Mouse (Mus musculus): Measurements from ENCODE around the gene Tmem183a. TPM values are rescaled to one million over a fixed set of nuclear protein-coding genes. Genes with fewer than 3 reads are reported as not detected.

The Tmem183a gene
- polyA plus RNA-seq, 1 experiment from 2014 or later: 80.7 TPM

- H3K4me1 ChIP-seq (replicated peaks; ENCODE audit: control insufficient read depth, insufficient read depth, low read length): peaks cover 12% of the 10 kb centered on the region
Observed at GRCm38 (mm10) chr1:134332770-134333271, 29.0 kb downstream of the Tmem183a start, which contains the start of gene Ppfia4. Gene Ppfia4, minus strand, starts transcription at chr1:134332928.

GRCm38 (mm10) chr1:134331879-134332635, 29.7 kb downstream of the Tmem183a start:
- no peak overlapping the region for H3K4me3 ChIP-seq (ENCODE audit: low read length)
- H3K27me3 ChIP-seq (ENCODE audit: control insufficient read depth, insufficient read depth, low read depth, low read length): no peaks in the 10 kb centered on the region
- H3K27ac ChIP-seq (ENCODE audit: low read length): no peak overlapping the region
- ATAC-seq (ENCODE audit: low read depth): no peak; the same call in 1 of the 2 replicates
- no peaks in the 10 kb centered on the region for H3K36me3 ChIP-seq (ENCODE audit: control insufficient read depth, insufficient read depth, low read length)
- H3K9ac ChIP-seq (ENCODE audit: low read length): no peak overlapping the region
- 44% methylated on average over 20 of the region's 20 CpGs for WGBS
- H3K4me1 ChIP-seq (replicated peaks; ENCODE audit: control insufficient read depth, insufficient read depth, low read length): peaks cover 12% of the 10 kb centered on the region
- H3K9me3 ChIP-seq (ENCODE audit: control insufficient read depth, low read length): no peaks in the 10 kb centered on the region
- H3K4me2 ChIP-seq (ENCODE audit: low read depth, low read length): peak overlapping the region; percentile 37; the same call in 1 of the 2 replicates

More at GRCm38 (mm10) chr1:134332770-134333271, 29.0 kb downstream of the Tmem183a start, which contains the start of gene Ppfia4:
- peak; percentile 84 for ATAC-seq (ENCODE audit: low read depth)
- H3K36me3 ChIP-seq (ENCODE audit: control insufficient read depth, insufficient read depth, low read length): no peaks in the 10 kb centered on the region
- no peak within 1 kb of the TSS for H3K9ac ChIP-seq (ENCODE audit: low read length)
- 27% methylated on average over 13 of the region's 13 CpGs for WGBS
- no peaks in the 10 kb centered on the region for H3K9me3 ChIP-seq (ENCODE audit: control insufficient read depth, low read length)
- H3K27me3 ChIP-seq (ENCODE audit: control insufficient read depth, insufficient read depth, low read depth, low read length): no peaks in the 10 kb centered on the region
- H3K4me2 ChIP-seq (ENCODE audit: low read depth, low read length): peak within 1 kb of the TSS; percentile 37; the same call in 1 of the 2 replicates
- H3K4me3 ChIP-seq (ENCODE audit: low read length): no peak within 1 kb of the TSS
- no peak within 1 kb of the TSS for H3K27ac ChIP-seq (ENCODE audit: low read length)

DNA sequence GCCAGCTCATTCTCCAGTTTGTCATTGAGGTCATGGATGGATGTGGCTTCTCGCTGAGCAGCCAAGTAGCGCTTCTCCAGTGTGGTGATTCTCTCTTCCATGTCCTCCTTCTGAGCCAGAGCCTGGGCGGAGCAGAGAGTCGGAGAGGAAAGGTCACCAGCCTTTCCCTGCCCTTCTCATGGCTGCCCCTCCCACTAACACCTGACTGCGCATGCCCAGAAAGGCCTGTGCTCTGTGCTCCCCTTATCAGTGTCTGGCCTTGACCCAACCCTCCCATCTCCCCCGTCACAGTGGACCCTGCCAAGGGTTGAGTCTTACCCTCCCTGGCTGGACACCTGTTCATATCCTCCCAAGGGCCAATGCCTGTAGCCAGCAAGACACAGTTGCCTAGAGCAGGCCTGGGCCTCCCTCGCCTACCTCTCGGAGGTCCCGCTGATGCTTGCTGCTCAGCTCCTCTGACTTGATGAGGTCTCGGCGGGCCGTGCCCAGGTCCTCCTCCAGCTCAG, 34.9 kb downstream of the Tmem183a start:
- WGBS: 85% methylated on average over 12 of the region's 12 CpGs
- Histone ChIP-seq H3K9ac (ENCODE audit: low read length) (no peak overlapping the region), H3K4me1 (replicated peaks; ENCODE audit: control insufficient read depth, insufficient read depth, low read length) (no peaks in the 10 kb centered on the region), H3K9me3 (ENCODE audit: control insufficient read depth, low read length) (no peaks in the 10 kb centered on the region), H3K27ac (ENCODE audit: low read length) (no peak overlapping the region), H3K36me3 (ENCODE audit: control insufficient read depth, insufficient read depth, low read length) (no peaks in the 10 kb centered on the region), H3K4me3 (ENCODE audit: low read length) (no peak overlapping the region), H3K27me3 (ENCODE audit: control insufficient read depth, insufficient read depth, low read depth, low read length) (no peaks in the 10 kb centered on the region), H3K4me2 (ENCODE audit: low read depth, low read length) (no peak overlapping the region)
- no peak for ATAC-seq (ENCODE audit: low read depth)

- Histone ChIP-seq H3K4me2 (ENCODE audit: low read depth, low read length) (no peak overlapping the region), H3K4me1 (replicated peaks; ENCODE audit: control insufficient read depth, insufficient read depth, low read length) (no peaks in the 10 kb centered on the region), H3K27ac (ENCODE audit: low read length) (no peak overlapping the region), H3K9me3 (ENCODE audit: control insufficient read depth, low read length) (no peaks in the 10 kb centered on the region), H3K36me3 (ENCODE audit: control insufficient read depth, insufficient read depth, low read length) (no peaks in the 10 kb centered on the region), H3K27me3 (ENCODE audit: control insufficient read depth, insufficient read depth, low read depth, low read length) (no peaks in the 10 kb centered on the region), H3K9ac (ENCODE audit: low read length) (no peak overlapping the region), H3K4me3 (ENCODE audit: low read length) (no peak overlapping the region)
- WGBS: 82% methylated on average over 6 of the region's 6 CpGs
- ATAC-seq (ENCODE audit: low read depth): 0 out of 2 replicates have a peak, but pooled peaks have one; percentile 48
Observed at GRCm38 (mm10) chr1:134322591-134322990, 39.2 kb downstream of the Tmem183a start.

GRCm38 (mm10) chr1:134320691-134321301, 41.0 kb downstream of the Tmem183a start:
- Histone ChIP-seq H3K27ac (ENCODE audit: low read length) (no peak overlapping the region), H3K4me2 (ENCODE audit: low read depth, low read length) (no peak overlapping the region), H3K9ac (ENCODE audit: low read length) (no peak overlapping the region), H3K4me3 (ENCODE audit: low read length) (no peak overlapping the region), H3K9me3 (ENCODE audit: control insufficient read depth, low read length) (no peaks in the 10 kb centered on the region), H3K36me3 (ENCODE audit: control insufficient read depth, insufficient read depth, low read length) (no peaks in the 10 kb centered on the region), H3K27me3 (ENCODE audit: control insufficient read depth, insufficient read depth, low read depth, low read length) (no peaks in the 10 kb centered on the region), H3K4me1 (replicated peaks; ENCODE audit: control insufficient read depth, insufficient read depth, low read length) (no peaks in the 10 kb centered on the region)
- WGBS: 53% methylated on average over 14 of the region's 14 CpGs
- ATAC-seq (ENCODE audit: low read depth): no peak

DNA sequence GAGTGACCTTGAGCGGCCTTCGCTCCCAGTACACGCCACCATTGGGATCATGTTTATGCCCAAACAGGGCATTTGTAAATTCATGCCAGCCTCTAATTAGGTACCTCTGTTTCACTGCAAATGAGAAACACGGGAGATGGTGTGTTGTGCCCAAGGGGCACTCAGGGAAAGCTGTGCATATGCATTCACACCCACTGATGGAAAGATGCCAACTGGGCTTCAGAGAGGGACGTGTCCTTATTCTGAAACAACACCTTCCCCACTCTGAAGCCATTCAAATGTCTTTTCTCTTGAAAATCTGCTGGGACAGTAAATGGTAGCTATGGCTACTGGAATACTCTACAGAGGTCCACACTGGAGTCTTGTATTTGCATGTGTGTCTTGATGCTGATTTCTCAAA, 43.5 kb downstream of the Tmem183a start:
- Histone ChIP-seq H3K4me2 (ENCODE audit: low read depth, low read length) (no peak overlapping the region), H3K27me3 (ENCODE audit: control insufficient read depth, insufficient read depth, low read depth, low read length) (no peaks in the 10 kb centered on the region), H3K4me1 (replicated peaks; ENCODE audit: control insufficient read depth, insufficient read depth, low read length) (no peaks in the 10 kb centered on the region), H3K9ac (ENCODE audit: low read length) (no peak overlapping the region), H3K36me3 (ENCODE audit: control insufficient read depth, insufficient read depth, low read length) (no peaks in the 10 kb centered on the region), H3K9me3 (ENCODE audit: control insufficient read depth, low read length) (no peaks in the 10 kb centered on the region), H3K4me3 (ENCODE audit: low read length) (no peak overlapping the region), H3K27ac (ENCODE audit: low read length) (no peak overlapping the region)
- 76% methylated on average over 5 of the region's 5 CpGs for WGBS
- no peak for ATAC-seq (ENCODE audit: low read depth)

DNA sequence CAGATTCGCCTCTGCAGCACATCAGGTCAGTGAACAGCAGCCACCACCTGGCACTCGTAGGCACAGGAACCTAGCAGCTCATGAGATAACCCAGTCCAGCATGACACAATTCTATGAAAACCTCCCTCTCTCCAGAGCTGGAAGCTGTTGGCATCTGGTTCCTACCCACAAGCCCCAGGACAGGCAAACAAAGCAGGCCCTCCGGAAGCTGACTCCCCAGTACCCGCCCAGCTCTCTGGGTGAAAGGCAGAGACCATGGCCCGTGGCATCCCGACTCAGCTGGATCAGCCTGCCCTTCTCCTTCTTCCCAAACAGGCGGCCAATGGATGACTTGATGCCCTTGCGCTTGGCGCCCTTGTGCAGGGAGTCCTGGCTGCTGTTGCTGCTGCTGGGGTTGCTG, 45.4 kb downstream of the Tmem183a start:
- H3K4me3 ChIP-seq (ENCODE audit: low read length): no peak overlapping the region
- ATAC-seq (ENCODE audit: low read depth): no peak
- no peak overlapping the region for H3K27ac ChIP-seq (ENCODE audit: low read length)
- WGBS: 76% methylated on average over 9 of the region's 9 CpGs
- no peak overlapping the region for H3K9ac ChIP-seq (ENCODE audit: low read length)
- H3K9me3 ChIP-seq (ENCODE audit: control insufficient read depth, low read length): no peaks in the 10 kb centered on the region
- no peaks in the 10 kb centered on the region for H3K4me1 ChIP-seq (replicated peaks; ENCODE audit: control insufficient read depth, insufficient read depth, low read length)
- H3K27me3 ChIP-seq (ENCODE audit: control insufficient read depth, insufficient read depth, low read depth, low read length): no peaks in the 10 kb centered on the region
- H3K4me2 ChIP-seq (ENCODE audit: low read depth, low read length): no peak overlapping the region
- H3K36me3 ChIP-seq (ENCODE audit: control insufficient read depth, insufficient read depth, low read length): no peaks in the 10 kb centered on the region

GRCm38 (mm10) chr1:134315181-134315580, 46.6 kb downstream of the Tmem183a start:
- H3K4me2 ChIP-seq (ENCODE audit: low read depth, low read length): no peak overlapping the region
- H3K36me3 ChIP-seq (ENCODE audit: control insufficient read depth, insufficient read depth, low read length): no peaks in the 10 kb centered on the region
- no peak overlapping the region for H3K27ac ChIP-seq (ENCODE audit: low read length)
- no peak for ATAC-seq (ENCODE audit: low read depth)
- H3K4me1 ChIP-seq (replicated peaks; ENCODE audit: control insufficient read depth, insufficient read depth, low read length): no peaks in the 10 kb centered on the region
- 86% methylated on average over 5 of the region's 5 CpGs for WGBS
- H3K9ac ChIP-seq (ENCODE audit: low read length): no peak overlapping the region
- no peaks in the 10 kb centered on the region for H3K27me3 ChIP-seq (ENCODE audit: control insufficient read depth, insufficient read depth, low read depth, low read length)
- no peak overlapping the region for H3K4me3 ChIP-seq (ENCODE audit: low read length)
- no peaks in the 10 kb centered on the region for H3K9me3 ChIP-seq (ENCODE audit: control insufficient read depth, low read length)

GRCm38 (mm10) chr1:134311760-134312159, 50.0 kb downstream of the Tmem183a start:
- no peak overlapping the region for H3K9ac ChIP-seq (ENCODE audit: low read length)
- H3K36me3 ChIP-seq (ENCODE audit: control insufficient read depth, insufficient read depth, low read length): no peaks in the 10 kb centered on the region
- no peak overlapping the region for H3K4me3 ChIP-seq (ENCODE audit: low read length)
- no peak for ATAC-seq (ENCODE audit: low read depth)
- no peak overlapping the region for H3K4me2 ChIP-seq (ENCODE audit: low read depth, low read length)
- WGBS: 85% methylated on average over 7 of the region's 7 CpGs
- no peak overlapping the region for H3K27ac ChIP-seq (ENCODE audit: low read length)
- no peaks in the 10 kb centered on the region for H3K27me3 ChIP-seq (ENCODE audit: control insufficient read depth, insufficient read depth, low read depth, low read length)
- H3K4me1 ChIP-seq (replicated peaks; ENCODE audit: control insufficient read depth, insufficient read depth, low read length): no peaks in the 10 kb centered on the region
- H3K9me3 ChIP-seq (ENCODE audit: control insufficient read depth, low read length): no peaks in the 10 kb centered on the region
